8 mouse cellular contexts compared by ENCODE assay signal in genomic region chr15:78318338-78319171, GRCm38 (mm10). TPM values are rescaled to one million over a fixed set of nuclear protein-coding genes. Genes with fewer than 3 reads are reported as not detected.
DNase-seq lines count a peak whose midpoint lies in the region; ATAC-seq and TF ChIP-seq lines count a peak whose summit lies in the region.
"Not testable (repeated sequence)": the region's sequence is repeated elsewhere in the genome, so short reads cannot be mapped to it uniquely, and the experiment has no call there.

No protein-coding gene starts in this region.

- H3K9ac ChIP-seq in heart, embryonic 12.5 days; intestine, embryonic 15.5 days; liver, postnatal 0 days (replicated peaks); stomach, embryonic 15.5 days: not testable (repeated sequence)
- peak overlapping the region; percentile 6; the same call in 1 of the 2 replicates for H3K9ac ChIP-seq in liver, embryonic 12.5 days

- TF ChIP-seq CTCF in liver, postnatal 0 days (IDR thresholded peaks at IDR 0.05; ENCODE audit: low read depth) = not testable (repeated sequence)

- peak; percentile 62 for ATAC-seq in erythroblast, adult 5-6 weeks (replicated peaks; ENCODE audit: low FRiP score, poor library complexity, severe bottlenecking)
- peak; percentile 43 for ATAC-seq in heart, embryonic 12.5 days (ENCODE audit: insufficient number of reproducible peaks, low FRiP score)
- peak; percentile 34; the same call in 1 of the 2 replicates for ATAC-seq in intestine, embryonic 15.5 days
- ATAC-seq in liver, embryonic 12.5 days = peak; percentile 85
- ATAC-seq in liver, postnatal 0 days = peak; percentile 82
- peak; percentile 47 for ATAC-seq in megakaryocyte progenitor cell, adult 5-6 weeks (replicated peaks; ENCODE audit: poor library complexity)
- peak; percentile 34; the same call in 1 of the 2 replicates for ATAC-seq in stomach, embryonic 15.5 days (ENCODE audit: insufficient read depth, low FRiP score, low read depth)

- H3K9me3 ChIP-seq in heart, embryonic 12.5 days (replicated peaks); intestine, embryonic 15.5 days; liver, embryonic 12.5 days (replicated peaks); liver, postnatal 0 days (ENCODE audit: low read length); stomach, embryonic 15.5 days: not testable (repeated sequence)

- H3K4me3 ChIP-seq in heart, embryonic 12.5 days; intestine, embryonic 15.5 days (replicated peaks); liver, embryonic 12.5 days; liver, postnatal 0 days (ENCODE audit: low read depth, low read length); stomach, embryonic 15.5 days (replicated peaks): not testable (repeated sequence)

- H3K36me3 ChIP-seq in heart, embryonic 12.5 days; intestine, embryonic 15.5 days; liver, embryonic 12.5 days; liver, postnatal 0 days (replicated peaks; ENCODE audit: insufficient read depth, low read length); stomach, embryonic 15.5 days: not testable (repeated sequence)

- 54% methylated on average over 2 of the region's 2 CpGs for WGBS in heart, embryonic 12.5 days
- 50% methylated on average over 2 of the region's 2 CpGs for WGBS in intestine, embryonic 15.5 days
- WGBS in liver, embryonic 12.5 days (ENCODE audit: insufficient replicate concordance) = 18% methylated on average over 2 of the region's 2 CpGs
- 34% methylated on average over 2 of the region's 2 CpGs for WGBS in liver, postnatal 0 days (ENCODE audit: insufficient replicate concordance)
- WGBS in stomach, embryonic 15.5 days = 48% methylated on average over 2 of the region's 2 CpGs

- peaks cover 10% of the 10 kb centered on the region for H3K4me1 ChIP-seq in heart, embryonic 12.5 days (replicated peaks)
- not testable (repeated sequence) for H3K4me1 ChIP-seq in intestine, embryonic 15.5 days (replicated peaks); liver, postnatal 0 days (ENCODE audit: insufficient read depth); stomach, embryonic 15.5 days
- H3K4me1 ChIP-seq in liver, embryonic 12.5 days = peaks cover 42% of the 10 kb centered on the region

- not testable (repeated sequence) for H3K27me3 ChIP-seq in heart, embryonic 12.5 days (replicated peaks); intestine, embryonic 15.5 days (replicated peaks); liver, postnatal 0 days (ENCODE audit: insufficient read depth, low read length); stomach, embryonic 15.5 days (replicated peaks)
- H3K27me3 ChIP-seq in liver, embryonic 12.5 days (replicated peaks) = peaks cover 39% of the 10 kb centered on the region

- peak; percentile 91 for TF ChIP-seq EP300 in liver, postnatal 0 days (IDR thresholded peaks at IDR 0.05; ENCODE audit: low read depth)

- not testable (repeated sequence) for H3K27ac ChIP-seq in heart, embryonic 12.5 days (ENCODE audit: poor library complexity, severe bottlenecking); intestine, embryonic 15.5 days; stomach, embryonic 15.5 days
- H3K27ac ChIP-seq in liver, embryonic 12.5 days = peak overlapping the region; percentile 40; the same call in 1 of the 2 replicates
- peak overlapping the region; percentile 60 for H3K27ac ChIP-seq in liver, postnatal 0 days (ENCODE audit: low read depth)

- peak; percentile 69 to 74 for DNase-seq in cerebellum, postnatal 10 days
- DNase-seq in liver, postnatal 0 days = not testable (repeated sequence)

- not testable (repeated sequence) for H3K4me2 ChIP-seq in heart, embryonic 12.5 days; intestine, embryonic 15.5 days (replicated peaks); liver, embryonic 12.5 days; liver, postnatal 0 days (ENCODE audit: low read depth, low read length); stomach, embryonic 15.5 days

RNA-seq across cellular contexts. Expression of gene Csf2rb, which starts 7.0 kb away (rescaled TPM):
- 32.8 and 34.8 TPM in 2 replicates for total RNA-seq in erythroblast, adult 5-6 weeks (2015; ENCODE audit: low replicate concordance)
- total RNA-seq in erythroblast, adult 5-6 weeks (2017; ENCODE audit: low replicate concordance) = 11.4 and 47.2 TPM in 2 replicates
- 2.4 and 3.1 TPM in 2 replicates for polyA plus RNA-seq in heart, embryonic 12.5 days (2016; fragmentation: Nextera tagmentation; extraction: Ambion mirVana)
- 1.4 and 2.0 TPM in 2 replicates for polyA plus RNA-seq in intestine, embryonic 15.5 days (2015; fragmentation: Nextera tagmentation; extraction: Ambion mirVana)
- polyA plus RNA-seq in liver, embryonic 12.5 days (2016; fragmentation: Nextera tagmentation; extraction: Ambion mirVana) = 3.6 and 3.9 TPM in 2 replicates
- 8.9 and 9.6 TPM in 2 replicates for polyA plus RNA-seq in liver, postnatal 0 days (2015; fragmentation: Nextera tagmentation; extraction: Ambion mirVana)
- 52.6 and 56.2 TPM in 2 replicates for total RNA-seq in megakaryocyte progenitor cell, adult 5-6 weeks (2015)
- 48.5 and 55.8 TPM in 2 replicates for total RNA-seq in megakaryocyte progenitor cell, adult 5-6 weeks (2017)
- polyA plus RNA-seq in stomach, embryonic 15.5 days (2015; fragmentation: Nextera tagmentation; extraction: Ambion mirVana) = 2.7 and 3.7 TPM in 2 replicates

RNA-seq across cellular contexts. Expression of gene Csf2rb2, which starts 13.0 kb away (rescaled TPM):
- total RNA-seq in erythroblast, adult 5-6 weeks (2015; ENCODE audit: low replicate concordance) = 6.5 and 6.9 TPM in 2 replicates
- 0.98 and 1.4 TPM in 2 replicates for total RNA-seq in erythroblast, adult 5-6 weeks (2017; ENCODE audit: low replicate concordance)
- polyA plus RNA-seq in heart, embryonic 12.5 days (2016; fragmentation: Nextera tagmentation; extraction: Ambion mirVana) = 0.48 and 0.51 TPM in 2 replicates
- 0.38 and 0.48 TPM in 2 replicates for polyA plus RNA-seq in intestine, embryonic 15.5 days (2015; fragmentation: Nextera tagmentation; extraction: Ambion mirVana)
- 0.79 and 1.0 TPM in 2 replicates for polyA plus RNA-seq in liver, embryonic 12.5 days (2016; fragmentation: Nextera tagmentation; extraction: Ambion mirVana)
- 2.2 and 2.6 TPM in 2 replicates for polyA plus RNA-seq in liver, postnatal 0 days (2015; fragmentation: Nextera tagmentation; extraction: Ambion mirVana)
- 4.2 and 4.7 TPM in 2 replicates for total RNA-seq in megakaryocyte progenitor cell, adult 5-6 weeks (2015)
- 0.98 and 1.7 TPM in 2 replicates for total RNA-seq in megakaryocyte progenitor cell, adult 5-6 weeks (2017)
- 0.54 and 0.70 TPM in 2 replicates for polyA plus RNA-seq in stomach, embryonic 15.5 days (2015; fragmentation: Nextera tagmentation; extraction: Ambion mirVana)

Comparison
In these comparisons a context has a peak if more than half of its experiments do, and no peak if none do; other contexts are left out.
1. ATAC-seq: peak in every context shown above with its lines; median percentile 85 in liver, embryonic 12.5 days; 82 in liver, postnatal 0 days; 62 in erythroblast, adult 5-6 weeks; 47 in megakaryocyte progenitor cell, adult 5-6 weeks; 43 in heart, embryonic 12.5 days; 34 in intestine, embryonic 15.5 days; 34 in stomach, embryonic 15.5 days.